Mouse (Mus musculus) cerebellum, postnatal 25 days (tissue): ENCODE results near the gene Zbtb20.

ENCODE experiments used
- DNase-seq, 2 experiments: peaks; one replicate each; pipeline ENCODE4 v3.0.0; 2021; ENCODE audit warnings: mixed read lengths in 2 of 2

The Zbtb20 gene

DNA sequence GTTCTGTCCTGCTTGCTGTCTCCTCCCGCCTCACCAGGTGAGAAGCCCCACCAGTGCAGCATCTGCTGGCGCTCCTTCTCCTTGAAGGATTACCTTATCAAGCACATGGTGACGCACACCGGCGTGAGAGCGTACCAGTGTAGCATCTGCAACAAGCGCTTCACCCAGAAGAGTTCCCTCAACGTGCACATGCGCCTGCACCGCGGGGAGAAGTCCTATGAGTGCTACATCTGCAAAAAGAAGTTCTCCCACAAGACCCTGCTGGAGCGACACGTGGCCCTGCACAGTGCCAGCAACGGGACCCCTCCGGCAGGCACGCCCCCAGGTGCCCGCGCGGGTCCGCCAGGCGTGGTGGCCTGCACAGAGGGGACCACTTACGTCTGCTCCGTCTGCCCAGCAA, 742.6 kb downstream of the Zbtb20 start:
- DNase-seq, result no peak

DNA sequence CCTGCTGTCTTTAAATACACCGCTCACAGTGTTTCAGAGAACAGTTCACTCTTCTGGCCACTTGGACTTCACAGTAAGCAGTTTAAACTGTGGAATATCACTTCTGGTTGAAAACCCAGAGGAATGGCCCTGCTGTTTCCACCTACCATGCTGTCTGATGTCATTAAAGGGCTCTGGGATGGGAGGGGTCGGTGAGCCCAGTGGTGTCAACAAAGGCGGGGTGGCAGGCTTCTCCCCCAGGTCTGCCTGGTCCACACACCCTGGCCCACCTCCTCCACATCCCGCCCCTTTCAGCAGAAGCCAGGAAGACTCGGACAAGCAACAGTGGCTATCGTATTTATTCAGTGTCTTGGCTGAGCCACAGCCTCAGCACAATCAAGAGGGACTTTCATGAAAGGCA, 743.6 kb downstream of the Zbtb20 start:
- no peak for DNase-seq

DNA sequence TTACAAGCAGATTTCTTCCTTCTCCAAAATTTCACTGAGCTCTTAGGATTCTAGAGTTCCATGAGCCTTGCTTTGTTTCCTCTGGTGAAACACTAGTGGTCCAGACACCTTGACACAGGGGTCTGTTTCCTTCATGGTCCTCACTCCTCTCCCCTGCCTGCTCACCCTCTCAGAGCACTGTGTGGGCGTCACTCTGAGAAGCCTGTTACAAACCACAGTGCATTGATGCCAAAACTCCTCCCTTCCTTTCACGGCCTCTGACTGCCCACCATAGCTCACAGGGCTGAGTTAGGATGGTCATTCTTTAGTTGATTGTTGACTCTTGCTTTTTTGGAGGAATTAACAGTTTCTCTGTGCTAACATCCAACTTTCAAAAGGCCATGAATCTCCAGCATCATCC, 744.7 kb downstream of the Zbtb20 start:
- DNase-seq, result no peak

DNA sequence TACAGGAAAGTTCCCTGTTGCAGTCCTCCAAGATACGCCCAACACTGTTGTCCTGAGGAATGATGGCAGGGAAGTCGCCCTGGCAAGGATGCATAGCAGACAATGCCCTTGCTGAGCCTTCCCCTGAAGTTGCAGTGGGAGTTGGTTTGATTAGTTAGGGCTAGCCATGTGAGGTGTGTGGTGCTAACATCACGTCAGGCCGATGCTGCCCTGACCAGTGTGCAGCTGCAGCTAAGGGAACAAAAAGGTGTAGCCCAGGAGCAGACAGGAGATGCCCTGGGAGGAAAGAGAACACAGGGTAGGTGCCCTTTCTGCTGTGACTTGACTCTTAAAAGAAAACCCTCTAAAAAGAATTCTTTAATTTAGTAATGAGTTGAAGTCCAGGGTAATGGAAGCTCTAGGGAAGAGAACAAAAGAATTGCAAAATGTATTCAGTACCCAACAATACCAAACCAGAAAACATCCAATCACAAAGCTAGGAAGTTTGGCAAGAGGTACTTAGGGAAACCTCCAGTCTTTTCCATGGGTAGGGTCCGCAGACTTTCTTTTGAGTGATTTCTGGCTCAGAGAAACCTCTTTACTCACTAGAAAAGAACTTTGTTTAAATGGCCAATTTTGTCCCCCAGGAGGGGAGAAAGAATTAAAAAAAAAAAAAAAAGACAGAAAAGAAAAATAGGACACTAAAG, 747.8 kb downstream of the Zbtb20 start:
- DNase-seq, result no peak

DNA sequence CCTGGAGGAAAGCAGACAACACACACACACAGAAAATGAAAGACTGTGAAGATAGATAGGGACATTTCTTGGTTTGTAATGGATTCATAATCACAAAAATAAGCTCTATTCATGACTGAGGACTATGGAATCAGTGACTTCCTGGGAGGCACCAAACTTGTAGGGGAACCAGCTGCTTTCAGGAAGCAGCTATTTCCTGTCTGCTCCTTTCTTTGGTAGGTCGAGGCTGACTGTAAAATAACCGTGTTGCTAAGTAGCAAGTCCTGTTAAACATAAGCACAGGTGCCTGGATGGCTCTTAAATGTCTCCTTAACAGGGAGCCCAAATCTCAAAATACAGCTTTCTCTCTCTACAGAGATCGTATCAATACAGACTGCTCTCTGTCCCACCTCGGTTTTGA, 749.2 kb downstream of the Zbtb20 start:
- DNase-seq, result no peak

DNA sequence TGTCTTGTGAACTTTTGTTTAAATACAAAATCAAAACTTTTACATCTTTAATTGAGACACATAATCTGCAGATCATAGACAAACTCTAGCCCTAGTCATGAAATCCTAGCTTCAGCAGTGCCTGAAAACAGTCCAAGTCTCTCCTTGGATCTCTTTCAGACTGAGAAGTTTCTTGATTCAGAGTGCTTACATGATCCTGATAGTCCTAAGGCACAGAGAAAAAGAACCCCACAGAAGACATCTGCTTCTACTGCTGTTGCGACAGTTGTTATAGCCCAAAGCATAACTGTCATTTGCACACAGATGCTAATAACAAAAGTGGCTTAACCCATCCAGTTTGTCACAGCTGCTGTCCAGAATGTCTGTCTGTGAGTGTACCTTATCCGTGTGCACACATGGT, 749.6 kb downstream of the Zbtb20 start:
- DNase-seq, result no peak

DNA sequence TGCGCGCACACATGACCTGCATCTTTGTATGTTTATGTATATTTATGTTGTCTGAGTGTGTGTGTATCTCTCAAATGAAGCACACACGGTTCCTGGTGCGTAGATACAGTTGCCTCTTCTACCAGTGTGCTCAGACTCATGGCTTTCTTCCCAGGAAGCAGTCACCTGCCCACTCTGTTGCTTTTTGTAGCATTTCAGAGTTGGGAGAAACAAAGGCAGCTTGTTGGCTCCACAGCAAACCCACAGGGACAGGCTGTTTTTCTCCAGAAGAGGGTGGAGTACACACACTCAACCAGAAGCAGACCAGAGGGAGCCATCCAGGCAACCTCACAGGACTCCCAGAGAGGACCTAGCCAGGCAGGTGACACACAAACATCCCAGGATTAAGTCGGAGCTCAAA, 750.3 kb downstream of the Zbtb20 start:
- no peak for DNase-seq

DNA sequence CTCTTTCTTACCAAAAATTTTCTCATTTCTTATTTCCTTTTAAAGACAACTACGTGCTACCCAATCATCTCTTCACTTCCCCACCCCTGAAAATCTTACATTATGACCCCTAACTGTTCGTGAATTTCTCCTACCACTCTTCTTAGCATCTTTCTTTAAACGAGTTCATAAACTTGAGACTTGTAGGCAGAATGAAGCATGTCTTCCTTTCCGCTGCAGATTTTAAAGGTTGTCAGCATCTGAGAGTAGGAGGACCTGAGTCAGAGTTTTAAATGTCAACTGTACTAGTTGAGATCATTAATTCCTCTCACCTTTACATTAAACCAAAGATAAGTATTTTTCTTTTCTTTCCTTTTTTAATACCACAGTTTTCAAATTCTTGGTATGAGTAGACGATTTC, 753.0 kb downstream of the Zbtb20 start:
- DNase-seq, result no peak

DNA sequence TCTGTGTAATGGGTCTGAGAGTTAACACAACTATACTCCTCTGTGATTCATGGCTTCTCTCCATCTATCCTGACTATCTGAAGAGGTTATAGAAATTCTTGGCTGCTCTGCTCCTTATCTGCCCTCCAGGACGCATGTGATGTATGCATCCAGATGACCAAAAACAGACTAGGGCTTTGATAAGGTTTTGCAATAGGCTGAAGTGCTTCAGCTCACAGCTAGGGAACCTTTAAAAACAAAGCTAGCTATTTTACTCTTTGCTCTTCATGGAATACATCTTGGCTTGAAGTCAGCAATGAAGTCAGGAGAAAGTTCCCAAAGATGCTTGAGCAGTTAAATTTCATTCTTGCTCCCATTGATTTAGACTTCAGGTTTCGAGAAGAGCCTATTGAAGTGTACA, 756.1 kb downstream of the Zbtb20 start:
- DNase-seq, result no peak

DNA sequence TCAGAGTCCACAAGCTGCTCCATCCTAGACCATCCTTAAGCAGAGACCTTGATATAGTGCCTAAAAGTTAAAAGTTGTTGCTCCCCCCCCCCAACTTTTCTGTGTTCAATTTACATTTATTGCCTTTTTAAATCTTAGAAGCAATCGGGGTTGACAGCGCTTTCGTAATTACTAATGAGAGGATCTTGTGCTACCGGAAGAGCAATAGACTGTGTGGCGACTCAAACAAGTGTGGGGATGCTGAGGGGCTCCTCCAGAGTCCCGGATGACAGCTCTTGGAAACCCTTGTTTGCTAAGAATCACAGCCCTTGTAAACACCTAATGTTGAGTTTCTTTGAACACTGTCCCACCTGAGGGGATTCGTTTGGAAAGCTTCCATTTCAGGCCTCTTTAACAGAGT, 758.4 kb downstream of the Zbtb20 start:
- no peak for DNase-seq

DNA sequence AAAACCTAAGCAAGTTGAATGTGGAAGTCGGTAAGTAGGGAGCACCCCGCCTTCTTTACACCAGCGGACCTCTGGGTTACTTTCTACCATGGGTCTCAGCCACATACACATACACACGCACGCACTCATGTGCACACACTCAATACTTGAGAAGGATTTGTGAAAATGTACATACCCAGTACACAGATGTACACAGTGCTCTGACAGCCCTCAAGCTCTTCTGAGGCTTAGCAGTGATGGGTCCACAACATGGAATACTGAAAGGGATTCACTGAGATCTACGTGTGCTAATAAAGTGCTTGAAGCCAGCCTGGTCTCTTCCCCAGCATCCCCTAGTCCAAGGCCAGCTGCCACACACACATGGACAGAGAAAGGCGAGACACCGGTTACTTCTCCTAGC, 761.6 kb downstream of the Zbtb20 start:
- DNase-seq, result no peak

DNA sequence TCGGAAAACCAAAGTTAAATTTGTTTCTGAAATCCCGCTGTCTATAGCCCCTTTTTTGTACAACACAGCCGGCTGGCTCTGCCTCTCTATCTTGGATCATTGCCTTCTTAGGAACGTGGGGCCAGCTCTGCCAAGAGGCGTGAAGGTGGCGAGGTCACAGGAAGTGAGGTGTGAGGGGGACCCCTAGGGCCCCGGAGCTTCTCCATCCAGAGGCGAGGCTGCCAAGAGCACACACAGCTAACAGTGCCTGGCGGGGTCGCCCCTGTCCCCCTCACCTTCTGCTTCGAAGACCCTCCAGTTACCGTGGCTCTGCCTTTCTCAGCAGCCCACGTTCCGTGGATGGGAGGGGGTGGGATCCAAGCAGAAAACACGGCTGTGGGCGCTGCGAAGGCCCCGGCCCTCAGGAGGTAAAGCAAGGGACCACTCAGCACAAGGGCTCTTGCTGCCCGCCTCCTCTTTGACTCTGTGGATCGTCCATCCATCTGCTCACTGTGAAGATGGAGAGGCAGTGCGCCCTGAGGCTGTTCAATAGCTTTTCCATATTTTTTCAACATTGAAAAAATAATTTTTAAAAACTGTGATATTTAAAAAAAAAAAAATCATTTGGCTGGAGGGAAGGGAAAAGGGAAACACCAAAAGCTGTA, 762.8 kb downstream of the Zbtb20 start:
- DNase-seq, result peak; percentile 55 to 64

DNA sequence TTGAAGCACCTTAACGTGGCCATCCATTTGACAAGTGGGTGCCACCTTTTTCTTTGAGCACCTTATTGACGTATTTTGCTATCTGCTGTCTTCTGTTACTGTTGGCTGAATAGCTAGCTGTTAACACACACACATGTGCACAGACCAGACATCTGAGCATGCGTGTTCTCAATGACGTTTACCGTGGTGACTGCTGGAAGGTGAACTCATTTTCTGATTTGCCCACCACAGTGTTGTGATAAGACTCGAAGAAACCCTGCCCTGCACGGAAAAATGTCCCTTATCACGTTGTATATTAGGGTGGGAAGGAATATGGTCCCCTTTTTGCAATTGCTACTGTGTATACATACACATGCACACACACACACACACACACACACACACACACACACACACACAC, 765.5 kb downstream of the Zbtb20 start:
- DNase-seq, result no peak

DNA sequence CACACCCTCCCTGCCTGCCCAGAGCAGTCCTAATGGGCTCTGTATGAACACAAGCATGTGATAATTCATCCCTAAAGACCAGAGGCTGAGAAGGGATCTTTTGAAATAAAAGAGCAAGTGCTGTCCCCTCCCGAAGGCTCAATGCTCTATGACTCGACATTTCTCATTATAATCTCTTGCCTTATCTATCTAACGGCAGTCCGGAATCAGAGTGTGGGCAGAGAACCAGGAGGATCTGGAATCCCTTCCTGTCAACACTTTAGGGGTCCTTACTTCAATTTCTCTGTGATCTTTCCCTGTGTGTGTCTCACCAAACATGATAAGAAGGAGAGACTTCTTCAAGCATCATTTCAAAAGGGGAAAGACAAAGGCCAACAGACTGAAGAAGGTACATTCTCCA, 770.2 kb downstream of the Zbtb20 start:
- no peak for DNase-seq

DNA sequence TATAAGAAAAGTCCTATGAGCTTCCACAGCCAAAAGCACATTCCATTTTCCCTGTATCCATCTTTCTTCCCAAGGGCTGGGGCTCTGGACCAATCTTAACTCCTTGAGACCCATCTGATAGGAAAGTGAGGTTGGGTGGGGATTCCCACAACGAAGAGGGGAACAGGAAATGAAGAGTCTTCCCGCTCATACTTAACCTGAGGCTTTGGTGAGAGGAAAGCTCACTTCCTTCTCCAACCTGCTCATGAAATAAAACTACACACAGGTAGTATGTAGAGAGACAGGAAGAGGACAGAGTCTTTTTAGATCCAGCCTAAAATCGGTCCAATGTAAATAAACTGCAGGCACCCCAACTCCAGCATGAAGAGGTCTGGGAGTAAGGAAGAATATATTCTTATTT, 771.3 kb downstream of the Zbtb20 start:
- no peak for DNase-seq

DNA sequence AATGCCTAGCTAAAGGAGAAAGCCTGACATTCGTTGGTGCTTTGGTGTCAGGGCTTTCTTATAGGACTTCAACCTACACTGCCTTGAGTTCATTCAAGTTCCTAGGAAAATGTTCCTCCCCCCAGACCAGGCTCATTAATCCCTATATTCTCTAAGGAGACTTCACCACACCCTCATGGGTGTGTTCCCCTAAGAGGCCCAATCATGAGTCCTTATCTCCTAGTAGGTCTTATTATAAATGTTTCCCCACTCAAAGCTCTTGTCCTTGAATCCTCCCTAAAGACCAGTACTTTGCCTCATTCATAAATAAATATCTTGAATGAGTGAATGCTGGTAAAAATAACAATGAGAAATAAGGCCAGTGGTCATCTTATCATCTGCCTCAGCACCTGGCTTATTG, 772.0 kb downstream of the Zbtb20 start:
- DNase-seq, result no peak

DNA sequence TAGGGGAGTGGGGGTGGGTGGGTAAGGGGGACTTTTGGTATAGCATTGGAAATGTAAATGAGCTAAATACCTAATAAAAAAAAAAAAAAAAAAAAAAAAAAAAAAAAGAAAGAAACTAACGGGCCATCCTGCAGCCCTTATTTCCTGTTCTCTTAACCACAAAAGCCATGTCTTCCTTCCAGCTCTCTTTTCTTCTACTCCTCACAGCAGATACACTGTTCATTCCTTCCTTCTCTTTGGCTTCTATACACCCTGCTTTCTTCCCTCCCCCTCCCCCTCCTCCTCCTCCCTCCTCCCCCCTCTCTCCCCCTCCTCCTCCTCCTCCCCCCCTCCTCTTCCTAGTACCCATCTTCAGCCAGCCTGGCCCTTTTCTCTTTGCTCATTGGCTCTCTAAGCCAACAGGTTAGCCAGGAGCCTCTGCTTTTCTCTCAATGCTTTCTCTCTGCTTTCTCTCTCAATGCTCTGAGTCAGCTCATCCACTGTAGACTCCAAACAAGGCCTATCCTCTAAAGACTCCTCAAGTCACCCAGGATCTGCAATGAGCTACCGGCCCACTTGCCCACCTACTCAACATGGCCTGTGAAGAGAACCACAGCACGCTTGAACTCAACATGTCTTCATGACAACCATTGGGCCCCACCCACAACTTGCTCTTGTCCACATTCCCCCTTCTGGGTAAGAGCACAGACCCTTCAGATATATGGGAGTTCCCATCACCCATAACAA, 774.8 kb downstream of the Zbtb20 start:
- DNase-seq, result no peak

DNA sequence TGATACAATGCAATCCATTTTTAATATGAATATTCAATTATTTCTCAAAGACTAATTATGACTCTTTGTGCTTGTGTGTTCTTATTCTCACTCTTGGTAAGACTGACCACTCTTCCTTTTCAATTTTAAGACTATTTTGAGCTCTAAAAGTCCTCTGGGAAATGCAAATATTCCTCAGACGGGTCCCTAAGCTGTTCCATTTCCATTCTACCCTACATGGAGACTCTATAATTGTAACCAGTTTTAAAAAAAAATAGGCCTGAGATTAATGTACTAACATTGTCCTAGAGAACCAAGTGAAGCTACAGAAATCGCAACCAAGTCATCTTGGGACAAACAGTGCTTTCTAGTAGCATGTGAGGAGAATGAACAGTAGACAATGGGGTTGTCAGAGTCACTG, 777.6 kb downstream of the Zbtb20 start:
- DNase-seq, result no peak

DNA sequence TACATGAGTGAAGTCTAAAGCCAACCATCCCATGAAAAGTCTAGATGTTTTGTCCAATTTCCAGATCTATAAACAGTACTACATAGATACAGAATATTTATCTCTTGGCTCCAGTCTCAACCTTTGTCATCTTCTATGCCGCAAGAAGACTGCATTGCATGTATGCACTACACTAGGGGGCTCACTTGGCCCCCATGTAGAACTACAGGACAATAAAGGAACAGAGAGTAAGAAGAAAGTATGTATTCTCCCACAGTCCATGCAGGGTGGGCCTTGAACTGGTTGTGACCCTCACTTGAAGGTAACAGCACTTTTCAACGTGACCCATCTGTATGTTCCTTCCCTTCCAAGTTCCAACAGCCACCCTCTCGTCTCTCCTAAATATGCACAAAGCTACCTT, 778.6 kb downstream of the Zbtb20 start:
- DNase-seq, result no peak

DNA sequence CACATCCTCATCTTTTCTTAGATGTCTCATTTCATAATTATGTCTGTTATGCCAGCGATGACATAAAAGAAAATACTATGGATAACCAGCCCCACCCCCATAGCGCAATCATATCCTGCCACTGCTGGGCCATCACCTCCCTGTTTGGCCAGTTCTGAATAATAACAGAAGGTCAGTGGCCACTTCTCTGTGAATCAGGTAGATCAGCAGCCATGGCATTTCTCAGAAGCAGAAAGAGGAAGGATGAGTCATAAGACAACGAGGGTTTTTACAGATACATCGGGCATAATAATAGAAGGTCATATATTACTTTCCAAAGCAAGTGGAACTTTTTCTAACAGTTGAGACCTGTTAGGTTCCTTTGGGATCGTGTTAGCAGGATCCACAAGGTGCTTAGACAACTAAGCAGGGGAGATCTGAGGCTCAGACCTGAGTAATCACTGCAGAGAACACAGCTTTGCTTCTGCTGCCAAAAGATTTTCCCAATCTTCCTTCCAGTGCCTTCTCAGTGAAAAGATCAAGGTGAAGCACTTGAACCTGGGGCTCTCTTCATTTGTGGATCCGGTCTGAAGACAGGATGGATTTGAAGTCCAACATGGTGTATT, 779.6 kb downstream of the Zbtb20 start:
- DNase-seq, result no peak

DNA sequence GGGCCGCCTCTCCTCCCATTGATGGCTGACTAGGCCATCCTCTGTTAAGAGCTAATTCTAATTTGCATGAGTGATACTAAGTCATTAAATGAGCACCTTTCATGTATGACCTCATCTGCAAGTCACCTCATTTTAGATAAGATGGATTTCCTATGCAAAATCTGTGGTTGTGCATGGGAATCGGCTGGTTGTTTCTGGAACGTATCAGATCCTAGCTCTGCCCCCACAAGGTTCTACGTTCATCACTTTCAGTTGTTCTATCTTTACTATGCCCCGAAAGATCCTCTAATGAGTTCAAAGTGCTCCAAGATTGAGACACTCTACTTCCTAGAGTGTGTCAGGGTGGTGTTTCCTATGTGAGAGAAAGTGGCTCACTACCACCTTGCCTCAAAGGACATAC, 785.9 kb downstream of the Zbtb20 start:
- no peak for DNase-seq

DNA sequence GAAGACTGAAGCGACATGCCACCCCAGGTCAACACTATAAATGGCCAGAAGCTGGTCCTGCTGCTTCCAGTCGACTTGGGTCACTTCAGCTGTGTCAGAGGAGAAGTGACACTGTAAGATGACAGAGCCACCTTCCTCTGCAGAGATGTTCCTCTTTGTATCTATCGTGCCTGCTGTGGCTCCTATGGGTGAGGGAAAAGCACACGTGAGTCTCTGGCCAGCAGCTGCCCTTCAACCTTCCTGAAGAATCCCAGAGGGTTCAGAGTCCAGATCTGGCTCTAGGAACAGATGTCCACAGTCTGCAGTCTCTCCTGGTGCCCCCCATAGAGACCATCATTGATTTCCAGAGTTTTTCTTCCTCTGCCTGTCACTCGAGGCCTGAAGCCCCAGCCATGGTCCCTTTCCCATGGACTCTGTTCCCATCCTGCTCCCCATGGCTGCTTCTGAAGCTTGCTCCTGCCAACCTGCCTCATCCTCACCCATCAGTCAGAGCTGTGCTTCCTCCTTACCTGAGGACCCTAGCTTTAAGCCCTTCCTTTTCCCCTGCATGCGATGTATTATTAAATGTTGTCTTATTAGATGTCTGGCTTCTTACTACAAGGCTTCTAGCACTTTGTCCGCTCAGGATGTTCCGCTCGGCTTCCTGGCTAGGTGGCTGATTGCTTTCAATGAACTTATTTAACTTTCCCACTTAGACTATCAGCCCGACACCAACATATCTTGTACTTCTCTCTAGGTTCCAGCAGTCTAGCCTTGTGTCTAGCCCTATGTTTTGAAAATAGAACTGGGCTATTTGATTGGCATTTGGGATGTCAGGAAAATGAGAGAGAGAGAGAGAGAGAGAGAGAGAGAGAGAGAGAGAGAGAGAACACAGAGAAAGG, 786.7 kb downstream of the Zbtb20 start:
- DNase-seq, result no peak
